ENCODE assay signal across 11 mouse cellular contexts in the genomic region with DNA sequence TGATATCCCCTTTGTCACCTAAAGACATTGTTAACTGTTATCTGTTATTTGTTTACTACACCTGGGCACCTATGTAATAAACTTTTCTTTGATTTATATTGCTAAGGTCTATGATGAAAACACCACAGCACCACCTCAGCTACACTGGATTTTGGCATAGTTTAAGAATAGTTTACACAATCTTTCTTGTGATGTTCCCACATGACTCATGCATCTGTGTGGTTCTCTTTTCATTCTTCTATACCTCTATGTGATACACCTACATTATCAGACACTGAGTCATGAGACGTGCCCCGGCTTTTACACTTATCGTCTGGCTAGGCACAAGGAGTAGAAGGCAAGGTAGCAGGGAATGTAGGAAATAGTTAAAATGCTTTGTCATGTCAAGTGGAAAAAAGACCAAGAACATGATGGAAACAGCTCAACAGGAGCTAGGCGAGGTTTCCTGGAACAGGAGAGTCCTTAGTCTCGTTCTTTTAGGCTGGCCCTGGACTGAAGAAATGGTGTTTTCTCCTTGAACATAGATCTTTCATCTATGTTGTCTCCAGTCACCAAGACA. TPM values are rescaled to one million over a fixed set of nuclear protein-coding genes. Genes with fewer than 3 reads are reported as not detected.
DNase-seq lines count a peak whose midpoint lies in the region; ATAC-seq and TF ChIP-seq lines count a peak whose summit lies in the region.
"Had no signal": no experiment of that assay in that cellular context is flagged by ENCODE, and none has a peak within 500 bp of the region (broad histone marks: within the 10 kb centered on the region; RNA-seq: fewer than 3 reads in every experiment).

No protein-coding gene starts in this region.

- H3K9me3 ChIP-seq in intestine, postnatal 0 days (ENCODE audit: control insufficient read depth), result no peaks in the 10 kb centered on the region
- no peaks in the 10 kb centered on the region for H3K9me3 ChIP-seq in intestine, embryonic 16.5 days (ENCODE audit: control insufficient read depth, low read length)
- no peaks in the 10 kb centered on the region for H3K9me3 ChIP-seq in MEL (replicated peaks; ENCODE audit: insufficient read depth, low read length)
- no peaks in the 10 kb centered on the region for H3K9me3 ChIP-seq in limb, embryonic 10.5 days (replicated peaks)

- no peak overlapping the region for H3K4me2 ChIP-seq in intestine, postnatal 0 days (replicated peaks; ENCODE audit: low read depth)
- H3K4me2 ChIP-seq in intestine, embryonic 16.5 days (ENCODE audit: low read depth, low read length), result no peak overlapping the region

- no peak for TF ChIP-seq RAD21 in MEL (IDR thresholded peaks at IDR 0.05; ENCODE audit: low read depth, low read length)

- WGBS in intestine, postnatal 0 days, result 94% methylated on average over 5 of the region's 5 CpGs
- 94% methylated on average over 5 of the region's 5 CpGs for WGBS in intestine, embryonic 16.5 days
- WGBS in limb, embryonic 10.5 days, result 95% methylated on average over 5 of the region's 5 CpGs

- ATAC-seq in intestine, postnatal 0 days, result no peak
- no peak for ATAC-seq in intestine, embryonic 16.5 days
- ATAC-seq: Patski had no signal

- 0 out of 2 replicates have a peak overlapping the region, but pooled peaks have one; percentile 16 for H3K27ac ChIP-seq in intestine, postnatal 0 days (ENCODE audit: low read depth, low read length)
- H3K27ac ChIP-seq in intestine, embryonic 16.5 days (ENCODE audit: low read length), result no peak overlapping the region
- peak overlapping the region; percentile 82 for H3K27ac ChIP-seq in MEL (ENCODE audit: control insufficient read depth, low read depth, low read length)
- peak overlapping the region; percentile 98 for H3K27ac ChIP-seq in limb, embryonic 10.5 days

- DNase-seq in 3T3-L1 (ENCODE audit: low read depth, low spot score), result peak; percentile 56
- DNase-seq in MEL (ENCODE audit: low read depth, low spot score), result peak; percentile 70
- peak; percentile 28 for DNase-seq in limb, embryonic 10.5 days (ENCODE audit: low spot score)
- no peak for DNase-seq in urinary bladder, adult 2 months (ENCODE audit: low spot score)
- DNase-seq in kidney, adult 11 months, result no peak
- no peak for DNase-seq in lung, adult 18-20 months
- DNase-seq: gastrocnemius, postnatal 36 days; thymus, postnatal 36 days had no signal

- no peaks in the 10 kb centered on the region; the same call in 1 of the 2 replicates for H3K79me2 ChIP-seq in MEL (ENCODE audit: control insufficient read depth, insufficient read depth, low read length, poor library complexity)

- TF ChIP-seq POLR2A in MEL (IDR thresholded peaks at IDR 0.05; ENCODE audit: control insufficient read depth in 1 of 2, insufficient read depth in 1 of 2, low read depth in 1 of 2, low read length in 2 of 2, poor library complexity in 1 of 2), result no peak

- peaks cover 4% of the 10 kb centered on the region; the same call in 1 of the 2 replicates for H3K4me1 ChIP-seq in intestine, postnatal 0 days (replicated peaks; ENCODE audit: control insufficient read depth, insufficient read depth, low read length)
- peaks cover 7% of the 10 kb centered on the region; the same call in 1 of the 2 replicates for H3K4me1 ChIP-seq in intestine, embryonic 16.5 days (ENCODE audit: control insufficient read depth, insufficient read depth, low read length)
- H3K4me1 ChIP-seq in MEL (ENCODE audit: control insufficient read depth in 1 of 2, insufficient read depth in 2 of 2, low read length in 2 of 2), result peaks cover 0 to 16% of the 10 kb centered on the region in 2 experiments; a peak in 2 of 4 replicates
- peaks cover 17% of the 10 kb centered on the region for H3K4me1 ChIP-seq in limb, embryonic 10.5 days

- no peak overlapping the region for H3K9ac ChIP-seq in intestine, postnatal 0 days (ENCODE audit: low read depth, low read length)
- H3K9ac ChIP-seq in intestine, embryonic 16.5 days (ENCODE audit: low read depth, low read length), result no peak overlapping the region
- peak overlapping the region; percentile 36 for H3K9ac ChIP-seq in MEL (ENCODE audit: control insufficient read depth, low read depth, low read length, poor library complexity, severe bottlenecking)

- no peak for TF ChIP-seq CTCF in intestine, postnatal 0 days (IDR thresholded peaks at IDR 0.05; ENCODE audit: low read depth)
- TF ChIP-seq CTCF in MEL (IDR thresholded peaks at IDR 0.05 in 2 of 3, conservative IDR thresholded peaks at IDR 0.05 in 1 of 3; ENCODE audit: control insufficient read depth in 1 of 3, insufficient read depth in 1 of 3, low read depth in 2 of 3, low read length in 3 of 3, poor library complexity in 1 of 3, severe bottlenecking in 1 of 3), result no peak

- no peaks in the 10 kb centered on the region for H3K36me3 ChIP-seq in intestine, postnatal 0 days (ENCODE audit: control insufficient read depth, insufficient read depth)
- H3K36me3 ChIP-seq in intestine, embryonic 16.5 days (ENCODE audit: control insufficient read depth, insufficient read depth, low read length), result no peaks in the 10 kb centered on the region
- H3K36me3 ChIP-seq in MEL (ENCODE audit: control insufficient read depth in 1 of 2, insufficient read depth in 2 of 2, low read length in 2 of 2), result peaks cover 0 to 47% of the 10 kb centered on the region in 2 experiments; a peak in 2 of 4 replicates
- no peaks in the 10 kb centered on the region for H3K36me3 ChIP-seq in limb, embryonic 10.5 days

- no peak overlapping the region for H3K4me3 ChIP-seq in intestine, postnatal 0 days (ENCODE audit: low read depth, low read length)
- H3K4me3 ChIP-seq in intestine, embryonic 16.5 days (ENCODE audit: low read length), result no peak overlapping the region
- no peak overlapping the region for H3K4me3 ChIP-seq in MEL (ENCODE audit: control insufficient read depth in 1 of 2, insufficient read depth in 1 of 2, low read depth in 2 of 2, low read length in 2 of 2)
- H3K4me3 ChIP-seq in limb, embryonic 10.5 days, result no peak overlapping the region

- H3K27me3 ChIP-seq in intestine, postnatal 0 days (replicated peaks; ENCODE audit: control insufficient read depth, insufficient read depth, low read length), result no peaks in the 10 kb centered on the region
- H3K27me3 ChIP-seq in intestine, embryonic 16.5 days (replicated peaks; ENCODE audit: control insufficient read depth, insufficient read depth, low read length), result no peaks in the 10 kb centered on the region
- H3K27me3 ChIP-seq in MEL (ENCODE audit: control insufficient read depth in 1 of 2, insufficient read depth in 2 of 2, low read length in 2 of 2), result no peaks in the 10 kb centered on the region
- H3K27me3 ChIP-seq in limb, embryonic 10.5 days (ENCODE audit: low read depth, poor library complexity, severe bottlenecking), result no peaks in the 10 kb centered on the region
- H3K27me3 ChIP-seq: Patski had no signal

- TF ChIP-seq EP300 in MEL (IDR thresholded peaks at IDR 0.05; ENCODE audit: low read depth in 1 of 2, low read length in 2 of 2), result no peak

TF ChIP-seq in MEL, 35 proteins besides CTCF, POLR2A, EP300 and RAD21 (continues in another document):
- no peak for TF ChIP-seq SIN3A (IDR thresholded peaks at IDR 0.05; ENCODE audit: low read length)

RNA-seq across cellular contexts. Expression of gene Hist1h2ab, which starts 1.3 kb away (rescaled TPM):
- polyA plus RNA-seq in intestine, postnatal 0 days (2015; fragmentation: Nextera tagmentation; extraction: Ambion mirVana), result 11.7 and 12.1 TPM in 2 replicates
- polyA plus RNA-seq in intestine, embryonic 16.5 days (2015; fragmentation: Nextera tagmentation; extraction: Ambion mirVana), result 16.9 and 20.0 TPM in 2 replicates
- total RNA-seq in MEL (2012; rRNA removed), result 2,219 and 2,780 TPM in 2 replicates
- polyA plus RNA-seq in MEL (2012; ENCODE audit: insufficient read depth in 1 of 2, insufficient read length in 2 of 2, low read depth in 1 of 2, low replicate concordance in 2 of 2, missing spikeins in 1 of 2), result 1 to 10 TPM in 1 of 2 experiments, not detected in 1; 8.0 TPM
- polyA plus RNA-seq in limb, embryonic 10.5 days (2016; fragmentation: Nextera tagmentation; extraction: Ambion mirVana), result 55.9 and 60.6 TPM in 2 replicates
- 0.60 TPM in 1 of 2 replicates, not detected in the other for polyA plus RNA-seq in urinary bladder, adult 2 months (2012; rRNA removed)

RNA-seq across cellular contexts. Expression of gene Hist1h3b, which starts 2.4 kb away (rescaled TPM):
- polyA plus RNA-seq in intestine, postnatal 0 days (2015; fragmentation: Nextera tagmentation; extraction: Ambion mirVana), result 1.3 and 1.5 TPM in 2 replicates
- polyA plus RNA-seq in intestine, embryonic 16.5 days (2015; fragmentation: Nextera tagmentation; extraction: Ambion mirVana), result 4.7 and 7.4 TPM in 2 replicates
- 1,725 and 2,102 TPM in 2 replicates for total RNA-seq in MEL (2012; rRNA removed)
- polyA plus RNA-seq in MEL (2012; ENCODE audit: insufficient read depth in 1 of 2, insufficient read length in 2 of 2, low read depth in 1 of 2, low replicate concordance in 2 of 2, missing spikeins in 1 of 2), result 1 to 10 TPM in 1 of 2 experiments, not detected in 1; 6.6 TPM
- polyA plus RNA-seq in limb, embryonic 10.5 days (2016; fragmentation: Nextera tagmentation; extraction: Ambion mirVana), result 6.3 and 9.7 TPM in 2 replicates
- polyA plus RNA-seq in urinary bladder, adult 2 months (2012; rRNA removed), result 0.48 and 0.52 TPM in 2 replicates

RNA-seq across cellular contexts. Expression of gene Hist1h2bb, which starts 3.1 kb away (rescaled TPM):
- polyA plus RNA-seq in intestine, postnatal 0 days (2015; fragmentation: Nextera tagmentation; extraction: Ambion mirVana), result 0.37 and 0.48 TPM in 2 replicates
- polyA plus RNA-seq in intestine, embryonic 16.5 days (2015; fragmentation: Nextera tagmentation; extraction: Ambion mirVana), result 1.7 and 2.0 TPM in 2 replicates
- 2,278 and 3,150 TPM in 2 replicates for total RNA-seq in MEL (2012; rRNA removed)
- 1 to 10 TPM in 1 of 2 experiments, not detected in 1; 3.2 TPM for polyA plus RNA-seq in MEL (2012; ENCODE audit: insufficient read depth in 1 of 2, insufficient read length in 2 of 2, low read depth in 1 of 2, low replicate concordance in 2 of 2, missing spikeins in 1 of 2)
- polyA plus RNA-seq in limb, embryonic 10.5 days (2016; fragmentation: Nextera tagmentation; extraction: Ambion mirVana), result 3.5 and 3.7 TPM in 2 replicates
- polyA plus RNA-seq in urinary bladder, adult 2 months (2012; rRNA removed), result 0.43 and 0.49 TPM in 2 replicates

RNA-seq across cellular contexts. Expression of gene Hist1h3c, which starts 4.2 kb away (rescaled TPM):
- 1.2 and 1.4 TPM in 2 replicates for polyA plus RNA-seq in intestine, postnatal 0 days (2015; fragmentation: Nextera tagmentation; extraction: Ambion mirVana)
- 3.2 and 4.9 TPM in 2 replicates for polyA plus RNA-seq in intestine, embryonic 16.5 days (2015; fragmentation: Nextera tagmentation; extraction: Ambion mirVana)
- total RNA-seq in MEL (2012; rRNA removed), result 1,651 and 2,239 TPM in 2 replicates
- 1 to 10 TPM in 1 of 2 experiments, not detected in 1; 1.7 TPM for polyA plus RNA-seq in MEL (2012; ENCODE audit: insufficient read depth in 1 of 2, insufficient read length in 2 of 2, low read depth in 1 of 2, low replicate concordance in 2 of 2, missing spikeins in 1 of 2)
- 9.6 TPM in 2 replicates for polyA plus RNA-seq in limb, embryonic 10.5 days (2016; fragmentation: Nextera tagmentation; extraction: Ambion mirVana)
- 0.48 and 0.84 TPM in 2 replicates for polyA plus RNA-seq in urinary bladder, adult 2 months (2012; rRNA removed)

RNA-seq across cellular contexts. Expression of gene Hist1h4b, which starts 7.2 kb away (rescaled TPM):
- polyA plus RNA-seq in intestine, postnatal 0 days (2015; fragmentation: Nextera tagmentation; extraction: Ambion mirVana), result 0.76 and 1.4 TPM in 2 replicates
- polyA plus RNA-seq in intestine, embryonic 16.5 days (2015; fragmentation: Nextera tagmentation; extraction: Ambion mirVana), result 1.4 and 2.1 TPM in 2 replicates
- total RNA-seq in MEL (2012; rRNA removed), result 3,071 and 3,339 TPM in 2 replicates
- 10 to 100 TPM in 1 of 2 experiments, not detected in 1; 19.0 TPM for polyA plus RNA-seq in MEL (2012; ENCODE audit: insufficient read depth in 1 of 2, insufficient read length in 2 of 2, low read depth in 1 of 2, low replicate concordance in 2 of 2, missing spikeins in 1 of 2)
- polyA plus RNA-seq in limb, embryonic 10.5 days (2016; fragmentation: Nextera tagmentation; extraction: Ambion mirVana), result 4.4 and 5.9 TPM in 2 replicates
- polyA plus RNA-seq in urinary bladder, adult 2 months (2012; rRNA removed), result 0.75 and 0.94 TPM in 2 replicates

Comparison
In these comparisons a context has a peak if more than half of its experiments do, and no peak if none do; other contexts are left out.
1. DNase-seq: peak in 3T3-L1 (single experiment), MEL (single experiment) and limb, embryonic 10.5 days (single experiment); none in urinary bladder, adult 2 months (single experiment), kidney, adult 11 months (single experiment) and lung, adult 18-20 months (0 of 2).